Mouse (Mus musculus) left cerebral cortex, postnatal 4 days (tissue): Measurements from ENCODE around the gene Aaas. TPM values are rescaled to one million over a fixed set of nuclear protein-coding genes. Genes with fewer than 3 reads are reported as not detected.
A peak's percentile ranks its signal among the peaks of the same experiment; 100 is the strongest.
"Not testable (repeated sequence)": the region's sequence is repeated elsewhere in the genome, so short reads cannot be mapped to it uniquely, and the experiment has no call there.

ENCODE experiments used
- DNase-seq: peaks from one replicate; pipeline ENCODE4 v3.0.0-alpha.2; 2022
- intact Hi-C: fragments of 180-260 bp; cut with DNase I; formaldehyde crosslinking; loops from one replicate; pipeline ENCODE4 v1.15.1; 2025
- total RNA-seq, 2 experiments: library from RNA; stranded (reverse); gene quantifications; 2 replicates each; pipeline ENCODE4 v1.2.3; 2021

Gene Aaas
- total RNA-seq, 2 experiments from 2014 or later, result 28.7 to 29.2 TPM

DNA sequence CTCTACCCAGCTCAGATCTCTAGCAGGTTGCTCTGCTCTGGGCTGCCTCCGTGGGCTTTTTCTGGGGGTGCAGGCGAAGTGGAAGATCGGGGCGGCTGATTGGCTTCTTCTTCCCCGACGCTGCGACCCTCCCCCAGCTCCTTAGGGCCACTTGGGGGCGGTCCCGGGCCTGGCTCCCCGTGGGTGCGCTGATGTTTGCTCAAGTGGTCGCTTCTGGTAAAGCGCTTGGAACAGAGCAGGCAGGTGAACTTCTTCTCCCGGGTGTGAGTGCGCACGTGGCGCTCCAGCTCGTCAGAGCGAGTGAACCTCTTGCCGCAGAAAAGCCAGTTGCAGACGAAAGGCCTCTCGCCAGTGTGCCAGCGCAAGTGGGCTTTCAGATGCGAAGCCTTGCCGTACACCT is 7.6 kb upstream of the Aaas start:
- intact Hi-C loops, result no loop called here
- no peak for DNase-seq

DNA sequence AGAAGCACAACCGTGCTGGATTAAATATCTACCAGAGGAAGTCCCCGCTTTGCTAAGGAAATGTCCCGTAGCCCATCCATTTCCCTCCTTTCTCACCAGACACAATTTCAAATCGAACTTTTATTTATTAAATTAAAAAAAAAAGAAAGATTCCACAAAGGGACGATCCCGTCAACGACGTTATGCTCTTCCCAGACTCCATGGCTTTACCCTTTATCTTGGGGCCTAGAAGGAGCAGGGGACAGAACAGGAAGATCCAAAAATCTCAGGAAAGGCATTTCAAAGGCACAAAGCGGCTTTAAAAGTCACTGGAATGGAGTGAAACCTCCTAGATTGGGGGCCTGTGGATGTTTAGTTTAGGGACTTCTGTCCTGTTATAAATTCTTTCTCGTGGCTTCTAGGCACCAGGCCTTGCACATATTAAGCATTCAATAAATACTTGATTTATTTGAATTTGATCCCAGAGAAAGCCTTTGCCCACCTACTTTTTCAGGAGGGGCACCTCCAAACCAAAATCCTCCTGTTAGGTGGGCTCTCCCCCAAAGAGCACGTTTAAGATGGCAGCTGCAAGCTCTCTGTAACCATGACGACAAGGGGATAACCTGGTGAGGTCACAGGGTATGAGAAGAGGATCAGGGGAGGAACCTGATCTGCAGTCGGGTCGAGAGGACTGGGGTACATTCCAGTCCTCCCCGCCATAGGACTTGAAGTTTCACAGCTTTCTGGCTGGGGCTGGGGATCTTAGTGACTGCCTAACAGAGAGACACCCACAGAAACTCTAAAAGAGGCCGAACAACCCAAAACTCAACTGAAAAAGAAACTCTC is 6.1 kb upstream of the Aaas start:
- DNase-seq, result no peak
- intact Hi-C loops, result no loop called here

DNA sequence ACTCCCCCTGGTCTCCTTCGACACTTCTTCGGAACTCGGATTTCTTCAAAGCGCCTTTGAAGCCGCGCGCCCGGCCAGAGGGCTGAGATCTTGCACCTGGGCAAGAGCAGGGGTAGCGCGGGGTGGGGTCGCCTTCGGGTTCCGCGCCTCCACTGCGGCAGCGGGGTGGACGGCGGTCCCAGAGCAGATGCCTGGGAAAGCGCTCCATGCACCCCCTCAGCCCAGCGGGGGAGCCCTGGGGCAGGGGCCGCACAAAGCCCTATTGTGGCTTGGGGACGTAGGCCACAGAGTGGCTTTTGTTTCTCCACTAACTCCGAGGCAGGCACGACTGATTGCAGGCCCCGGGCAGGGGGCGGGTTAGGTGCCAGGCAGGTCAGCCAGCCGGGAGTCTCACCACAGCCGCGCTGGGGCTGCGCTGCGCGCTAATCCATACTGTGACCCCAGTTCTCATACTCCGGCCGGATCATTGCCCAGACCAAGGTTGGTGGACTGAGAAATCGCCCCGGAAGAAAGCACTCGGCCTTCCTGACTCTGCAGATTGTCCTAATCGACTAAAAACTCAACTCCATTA is 5.4 kb upstream of the Aaas start:
- intact Hi-C loops, result no loop called here
- peak; percentile 46 for DNase-seq

DNA sequence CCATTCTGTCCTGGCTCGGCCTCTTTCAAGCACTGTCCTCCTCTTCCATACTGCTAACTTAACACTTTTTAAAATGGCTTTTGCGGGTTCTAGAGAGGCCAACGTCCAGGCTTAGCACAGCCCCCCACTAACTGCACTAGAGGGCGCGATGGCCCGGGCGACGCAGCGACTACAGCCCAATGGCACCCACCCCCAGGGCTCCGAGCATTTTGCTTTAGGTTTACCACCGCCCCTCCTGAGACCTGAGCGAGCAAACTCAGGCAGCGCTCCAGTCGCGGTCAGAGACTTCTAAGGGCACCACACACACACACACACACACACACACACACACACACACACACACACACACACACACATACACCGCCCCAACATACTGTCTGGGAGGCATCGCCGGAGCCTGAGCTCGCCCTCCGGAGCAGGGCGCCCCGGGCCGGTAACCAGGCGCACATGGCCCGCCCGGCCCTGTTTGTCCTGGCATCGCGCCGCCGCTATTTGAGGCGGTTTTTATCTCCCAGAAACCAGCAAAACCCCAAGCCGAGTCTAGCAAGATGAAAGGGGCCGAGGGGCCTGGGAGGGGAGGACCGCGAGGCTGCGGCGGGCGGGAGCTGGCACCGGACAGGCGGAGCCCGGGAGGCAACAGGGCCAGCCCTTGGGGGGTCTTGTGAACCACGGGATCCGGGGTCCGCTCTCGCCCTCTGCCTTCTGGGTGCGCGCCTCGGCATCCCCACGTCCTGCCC is 4.7 kb upstream of the Aaas start:
- intact Hi-C loops, result no loop called here
- peak; percentile 54 for DNase-seq

DNA sequence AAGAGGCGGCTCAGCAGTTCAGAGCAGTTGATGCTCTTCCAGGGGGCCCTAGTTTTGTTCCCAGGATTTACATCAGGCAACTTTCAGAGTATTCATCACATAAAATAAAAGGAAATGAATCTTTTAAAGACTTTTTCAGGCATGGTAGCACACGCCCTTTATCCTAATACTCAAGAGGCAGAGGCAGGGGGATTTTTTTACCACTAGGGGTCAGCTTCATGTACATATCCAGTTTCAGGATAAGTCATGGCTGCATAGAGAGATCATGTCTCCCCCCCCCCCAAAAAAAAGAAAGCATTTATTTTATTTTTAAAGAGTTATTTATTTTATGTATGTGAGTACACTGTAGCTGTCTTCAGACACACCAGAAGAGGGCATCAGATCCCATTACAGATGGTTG is 3.4 kb upstream of the Aaas start:
- intact Hi-C loops, result no loop called here
- DNase-seq, result no peak

DNA sequence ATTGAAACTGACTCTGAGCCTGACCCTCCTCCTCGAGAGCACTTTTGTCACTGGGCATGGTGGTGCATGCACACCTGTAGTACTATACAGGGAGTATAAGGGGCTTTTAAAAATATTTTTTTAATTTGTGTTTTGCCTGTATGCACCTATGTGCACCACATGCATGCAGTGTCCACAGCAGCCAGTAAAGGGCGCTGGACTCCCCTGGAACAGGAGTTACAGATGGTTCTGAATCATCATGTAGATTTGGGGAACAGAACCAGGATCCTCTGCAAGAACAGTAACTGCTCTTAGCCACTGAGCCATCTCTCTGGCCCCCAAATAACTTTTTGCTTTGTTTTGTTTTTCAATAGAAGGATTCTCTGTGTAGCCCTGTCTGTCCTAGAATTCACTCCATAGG is 1.6 kb upstream of the Aaas start:
- no peak for DNase-seq
- intact Hi-C loops, result no loop called here

DNA sequence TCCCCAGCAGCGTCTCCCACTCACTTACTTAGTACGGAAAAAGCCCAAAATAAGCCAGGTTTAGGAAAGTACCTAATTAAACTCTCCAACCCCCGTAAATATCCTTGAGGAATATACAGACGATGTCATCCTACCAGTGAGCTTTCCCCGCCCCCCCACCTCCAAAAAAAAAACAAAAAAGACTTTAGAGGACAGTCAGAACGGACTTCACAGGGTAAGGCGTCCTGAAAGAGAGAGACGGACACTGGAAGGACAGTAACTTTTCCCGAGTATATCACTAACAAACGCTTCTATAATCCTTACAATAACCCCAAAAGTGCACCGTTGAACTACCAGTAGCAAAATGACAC is 346 bp upstream of the Aaas start:
- DNase-seq, result no peak
- intact Hi-C loops, result no loop called here

DNA sequence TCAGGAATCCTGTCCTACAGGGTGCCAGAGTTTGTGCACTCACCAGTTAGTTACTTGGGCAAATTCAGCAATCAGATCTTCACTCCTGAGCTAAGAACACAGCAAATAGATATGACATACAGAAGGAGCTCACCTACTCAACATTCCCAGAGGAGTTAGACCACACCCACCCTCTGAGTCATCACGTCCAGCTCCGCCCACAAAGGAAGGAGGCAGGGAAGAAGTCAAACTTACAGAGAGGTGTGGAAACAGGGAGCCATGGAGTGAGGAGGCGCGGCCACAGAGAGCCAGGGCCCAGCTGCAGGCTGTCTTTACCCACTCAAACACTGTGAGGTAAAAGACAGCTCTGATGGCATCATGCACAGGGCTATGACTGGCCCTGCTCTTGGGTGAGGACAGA is 4.1 kb downstream of the Aaas start:
- DNase-seq, result no peak
- intact Hi-C loops, result no loop called here

DNA sequence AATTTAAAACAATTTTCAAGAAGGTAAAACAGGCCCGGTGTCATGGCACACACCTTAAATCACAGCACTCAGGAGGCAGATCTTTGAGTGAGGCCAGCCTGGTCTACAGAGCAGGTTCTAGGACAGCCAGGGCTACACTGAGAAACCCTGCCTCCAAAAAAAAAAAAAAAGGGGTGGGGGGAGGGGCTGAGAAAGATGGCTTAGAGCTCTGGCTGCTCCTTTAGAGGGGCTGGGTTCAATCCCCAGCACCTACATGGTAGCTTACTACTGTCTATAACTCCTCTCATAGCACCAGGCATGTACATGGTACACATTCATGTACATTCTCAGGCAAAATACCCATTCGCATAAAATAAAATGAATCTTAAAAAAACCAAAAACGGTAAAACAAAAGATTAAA is 6.1 kb downstream of the Aaas start:
- DNase-seq, result no peak
- intact Hi-C loops, result no loop called here

DNA sequence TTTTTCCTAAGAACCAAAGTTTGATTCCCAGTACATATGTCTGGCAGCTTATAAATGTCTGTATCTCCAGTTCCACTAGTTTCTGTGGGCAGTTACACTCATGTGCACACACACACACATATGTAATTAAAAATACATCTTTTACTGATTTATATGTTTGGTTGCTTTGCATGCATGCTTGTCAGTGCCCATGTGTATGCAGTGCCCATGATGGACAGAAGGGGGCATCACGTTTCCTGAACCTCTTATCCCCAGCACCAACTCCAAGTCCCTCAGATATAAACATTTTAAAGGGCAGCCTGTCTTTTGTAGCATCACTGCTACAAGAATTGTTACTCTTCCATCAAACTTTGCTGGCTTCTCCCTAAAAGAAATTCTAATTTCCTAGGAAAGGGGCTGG is 9.0 kb downstream of the Aaas start:
- DNase-seq, result peak; percentile 23

DNA sequence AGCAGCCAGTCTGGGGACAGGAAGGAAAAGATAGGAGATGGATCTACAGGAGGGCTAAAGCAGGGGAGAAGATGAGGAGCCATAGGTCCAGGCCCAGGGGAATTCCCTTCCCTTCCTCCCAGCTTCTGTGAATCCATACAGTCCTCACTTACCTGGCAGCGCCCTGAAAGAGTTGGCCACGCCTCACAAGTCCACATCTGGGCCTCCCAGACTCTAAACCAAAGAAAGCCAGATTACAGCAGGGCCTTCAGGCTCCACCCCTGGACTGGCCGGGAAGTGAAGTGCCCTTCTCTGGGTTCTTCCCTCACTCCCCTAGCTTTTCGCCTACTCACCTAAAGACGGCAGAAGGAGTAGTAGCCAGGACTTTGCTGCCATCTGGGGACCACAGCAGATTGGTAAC is 11.0 kb downstream of the Aaas start:
- no peak for DNase-seq
- intact Hi-C loops, result no loop called here

More for the DNA sequence above, 9.0 kb downstream of the Aaas start:
- intact Hi-C loops, result no loop called here

DNA sequence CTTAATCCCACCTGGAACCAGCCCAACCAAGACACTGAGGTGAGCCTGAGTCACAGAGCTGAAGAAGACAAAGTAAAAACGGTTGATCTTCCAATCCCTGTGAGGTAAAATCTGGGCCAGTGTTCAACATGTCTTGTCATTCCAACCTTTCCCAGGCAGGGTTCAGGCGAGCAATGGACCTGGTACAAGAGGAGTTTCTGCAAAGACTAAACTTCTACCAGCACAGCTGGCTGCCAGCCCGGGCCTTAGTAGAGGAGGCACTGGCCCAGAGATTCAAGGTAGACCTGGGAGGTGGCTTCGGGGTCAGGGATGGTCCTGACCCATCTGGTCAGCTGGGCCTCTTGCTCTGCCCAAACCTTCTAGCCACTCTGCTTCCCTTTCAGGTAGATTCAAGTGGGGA is 13.6 kb downstream of the Aaas start:
- intact Hi-C loops, result no loop called here
- no peak for DNase-seq

DNA sequence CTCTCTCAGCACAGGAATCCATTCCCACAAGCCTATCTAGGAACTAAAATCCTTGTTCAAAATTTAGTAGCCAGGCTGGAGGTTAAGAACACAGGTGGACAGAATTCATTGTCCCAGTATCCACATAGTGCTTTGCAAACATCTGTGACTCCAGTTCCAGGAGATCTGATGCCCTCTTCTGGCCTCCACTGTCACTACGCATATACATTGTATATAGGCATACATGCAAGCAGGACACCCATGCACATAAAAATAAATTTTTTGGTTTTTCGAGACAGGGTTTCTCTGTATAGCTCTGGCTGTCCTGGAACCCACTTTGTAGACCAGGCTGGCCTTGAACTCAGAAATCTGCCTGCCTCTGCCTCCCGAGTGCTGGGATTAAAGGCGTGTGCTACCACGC is 14.6 kb downstream of the Aaas start:
- intact Hi-C loops, DNase-seq: not testable (repeated sequence)

DNA sequence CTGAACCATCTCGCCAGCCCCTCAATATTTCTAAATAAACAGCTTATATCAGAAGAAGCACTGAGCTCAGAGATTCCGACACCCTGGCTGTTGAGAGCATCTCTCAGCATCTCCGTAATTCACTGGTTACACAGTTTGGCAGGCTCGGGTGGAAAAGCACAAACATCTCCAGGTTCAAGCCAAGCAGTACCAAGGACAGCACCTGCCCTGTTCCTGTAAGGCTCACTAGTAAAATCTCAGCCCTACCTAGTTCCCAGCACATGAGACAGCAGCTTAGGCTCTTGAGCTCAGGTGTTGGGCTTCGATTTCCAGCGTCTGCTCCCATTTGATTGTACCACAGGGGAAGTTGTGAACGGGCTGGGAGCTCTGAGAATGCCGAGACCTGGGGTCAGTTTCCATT is 15.3 kb downstream of the Aaas start:
- intact Hi-C loops, result no loop called here
- DNase-seq, result no peak

DNA sequence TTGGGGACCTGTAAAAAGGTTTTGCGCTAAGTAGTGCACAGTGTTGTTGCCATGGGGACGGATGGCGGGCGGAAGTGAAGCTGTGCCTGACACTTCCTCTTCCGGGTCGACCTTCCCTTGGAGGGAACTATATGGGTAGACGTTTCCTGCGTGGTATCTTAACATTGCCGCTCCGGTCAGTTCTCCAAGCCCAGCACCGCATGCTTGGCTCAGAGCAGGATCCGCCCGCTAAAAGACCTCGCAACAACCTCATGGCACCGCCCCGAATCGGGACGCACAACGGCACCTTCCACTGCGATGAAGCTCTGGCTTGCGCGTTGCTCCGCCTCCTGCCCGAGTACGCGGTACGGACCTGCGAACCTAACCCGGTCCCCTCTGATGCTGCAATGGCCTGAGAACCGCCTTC is 19.0 kb downstream of the Aaas start, which contains the start of gene Myg1:
TSS of gene Myg1 (plus strand) at position 100 of the 406 bp plus-strand sequence.
- intact Hi-C loops, result no loop called here
- DNase-seq, result peak; percentile 76

DNA sequence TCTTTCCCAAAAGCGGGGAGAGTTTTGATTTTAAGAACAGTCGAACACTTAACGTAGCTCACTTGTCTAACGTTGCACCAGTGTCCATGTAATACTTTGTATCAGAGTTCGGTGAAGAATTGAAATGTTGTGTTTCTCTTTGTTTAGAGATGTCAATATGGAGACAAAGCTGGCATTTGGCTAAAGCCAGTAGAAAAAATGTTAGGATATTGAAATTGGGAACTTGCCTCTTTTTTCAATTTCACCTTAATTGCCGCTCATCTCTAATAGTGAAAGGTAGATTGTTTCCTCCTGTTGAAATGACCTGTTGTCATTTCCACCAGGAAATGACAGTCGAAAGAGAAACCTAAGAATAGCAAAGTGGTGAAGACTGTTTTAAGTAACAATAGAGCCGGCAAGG is 23.7 kb downstream of the Aaas start:
- intact Hi-C loops, result loop anchor here (5.0 kb wide), 1 partner anchor 80 kb away; no protein-coding TSS in a partner anchor
- no peak for DNase-seq

DNA sequence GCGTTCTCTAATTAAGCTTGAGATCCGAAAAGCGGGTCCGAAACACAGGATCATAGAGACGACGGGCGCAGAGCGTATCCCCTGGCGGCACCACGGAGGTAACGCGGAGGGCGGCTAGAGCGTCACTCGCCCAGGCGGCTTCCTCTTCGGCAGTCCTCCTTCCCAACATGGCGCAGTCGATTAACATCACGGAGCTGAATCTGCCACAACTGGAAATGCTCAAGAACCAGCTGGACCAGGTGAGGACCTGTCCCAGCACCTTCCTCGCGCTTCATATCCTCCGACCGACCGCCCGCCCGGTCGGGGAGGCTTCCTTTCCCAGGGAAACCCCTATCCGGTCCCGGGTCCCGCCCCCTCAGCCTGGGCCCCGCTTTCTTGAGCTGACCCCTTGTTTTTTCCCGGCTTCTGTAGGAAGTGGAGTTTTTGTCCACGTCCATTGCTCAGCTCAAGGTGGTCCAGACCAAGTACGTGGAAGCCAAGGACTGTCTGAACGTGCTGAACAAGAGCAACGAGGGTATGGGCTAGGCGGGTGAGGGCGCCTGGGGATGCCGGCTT is 24.5 kb downstream of the Aaas start, which contains the start of gene Pfdn5:
TSS of gene Pfdn5 (plus strand) at position 95 of the 555 bp plus-strand sequence.
- intact Hi-C loops, result loop anchor here (5.0 kb wide), 1 partner anchor 79 kb away; no protein-coding TSS in a partner anchor
- DNase-seq, result peak; percentile 87

DNA sequence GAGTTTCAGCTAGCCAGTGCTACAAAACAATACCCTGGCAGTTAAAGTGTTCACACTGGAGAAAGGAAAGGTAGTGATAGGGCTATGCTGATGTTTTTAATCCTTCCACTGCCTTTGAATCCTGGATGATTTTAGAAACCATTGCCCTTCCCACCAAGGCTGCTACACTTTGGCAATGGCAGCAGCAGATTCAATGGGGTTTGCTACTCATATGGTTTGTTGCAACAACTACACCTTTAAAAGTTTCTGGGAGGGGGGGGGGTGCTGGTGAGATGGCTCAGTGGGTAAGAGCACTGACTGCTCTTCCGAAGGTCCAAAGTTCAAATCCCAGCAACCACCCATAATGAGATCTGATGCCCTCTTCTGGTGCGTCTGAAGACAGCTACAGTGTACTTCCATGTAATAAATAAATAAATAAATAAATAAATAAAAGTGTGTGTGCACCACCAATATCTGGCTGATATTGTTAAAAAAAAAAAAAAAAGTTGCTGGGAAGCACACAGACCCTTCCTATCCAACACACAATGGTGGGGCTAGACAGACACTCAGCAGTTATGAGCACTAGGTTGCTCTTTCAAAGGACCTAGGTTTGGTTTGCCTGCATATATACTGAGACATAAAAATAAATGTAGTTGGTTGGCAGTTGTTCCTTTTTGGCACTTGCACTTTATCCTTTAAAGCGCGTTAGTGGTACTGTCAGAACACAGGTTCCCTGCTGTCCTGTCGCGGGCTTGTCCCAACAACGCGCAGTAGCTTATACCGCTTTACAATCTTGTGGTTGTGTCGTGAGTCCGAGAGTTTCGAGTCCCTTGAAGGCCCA is 25.7 kb downstream of the Aaas start:
- no peak for DNase-seq
- intact Hi-C loops, result loop anchor here (5.0 kb wide), 1 partner anchor 78 kb away; no protein-coding TSS in a partner anchor

DNA sequence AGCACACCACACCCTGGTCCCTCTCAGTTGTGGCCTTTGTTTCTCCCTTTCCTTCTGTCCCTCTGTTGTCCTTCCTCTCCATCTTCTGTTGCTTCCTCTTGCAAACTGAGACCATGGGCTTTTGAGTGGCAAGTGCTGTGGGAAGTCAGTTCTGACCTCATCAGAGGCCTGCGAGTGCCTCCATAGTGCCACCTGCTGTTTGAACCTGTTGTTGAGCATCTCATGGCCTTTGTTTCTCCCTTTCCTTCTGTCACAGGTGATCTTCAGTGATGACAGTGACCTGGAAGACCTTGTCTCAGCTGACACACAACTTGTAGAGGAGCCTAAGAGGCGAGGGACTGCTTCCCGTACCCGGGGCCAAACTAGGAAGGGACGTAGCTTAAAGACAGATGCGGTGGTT is 34.3 kb downstream of the Aaas start:
- intact Hi-C loops, result no loop called here
- peak; percentile 39 for DNase-seq

DNA sequence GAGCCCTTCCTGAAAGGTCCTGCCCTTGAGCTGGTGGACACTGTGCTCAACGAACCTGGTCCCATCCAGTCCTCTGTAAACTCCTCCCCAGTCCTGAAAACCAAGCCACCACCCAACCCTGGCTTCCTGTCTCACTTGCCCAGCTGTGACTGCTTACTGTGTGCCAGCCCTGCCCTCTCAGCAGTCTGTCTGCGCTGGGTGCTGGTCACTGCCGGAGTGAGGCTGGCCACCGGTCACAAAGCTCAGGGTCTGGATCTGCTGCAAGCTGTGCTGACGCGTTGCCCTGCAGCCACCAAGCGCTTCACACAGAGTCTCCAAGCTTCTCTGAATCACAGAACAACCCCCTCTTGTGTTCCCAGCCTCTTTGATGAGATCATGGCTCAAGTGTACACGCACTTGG is 35.3 kb downstream of the Aaas start:
- no peak for DNase-seq
- intact Hi-C loops, result no loop called here
